Mouse (Mus musculus) lung, embryonic 15.5 days (tissue): ENCODE measurements around the gene Strada. TPM values are rescaled to one million over a fixed set of nuclear protein-coding genes. Genes with fewer than 3 reads are reported as not detected.
"Not testable (repeated sequence)": the region's sequence is repeated elsewhere in the genome, so short reads cannot be mapped to it uniquely, and the experiment has no call there.

Experiments used
- ATAC-seq: fragments of 200-750 bp; cut with Nextera tagmentation; 2 replicates; pipeline ENCODE4 v1.8.0; 2017; ENCODE audit warnings: moderate number of reproducible peaks, borderline replicate concordance; ENCODE audit not compliant: low FRiP score, low TSS enrichment; ENCODE audit errors: extremely low read depth
- H3K27ac ChIP-seq: fragments of 300-500 bp; sonication (generic); 2 replicates; pipeline ENCODE4 v1.5.1; 2015; ENCODE audit warnings: moderate library complexity, mild to moderate bottlenecking, inconsistent platforms
- H3K27me3 ChIP-seq: fragments of 300-500 bp; sonication (generic); 2 replicates; pipeline ENCODE4 v1.6.1; 2015; ENCODE audit warnings: inconsistent platforms
- H3K36me3 ChIP-seq: fragments of 300-500 bp; sonication (generic); 2 replicates; pipeline ENCODE4 v1.6.1; 2015; ENCODE audit warnings: inconsistent platforms
- H3K4me1 ChIP-seq: fragments of 300-500 bp; sonication (generic); 2 replicates; pipeline ENCODE4 v1.6.1; 2015; ENCODE audit warnings: inconsistent platforms
- H3K4me2 ChIP-seq: fragments of 300-500 bp; sonication (generic); 2 replicates; pipeline ENCODE4 v1.6.1; 2015; ENCODE audit warnings: inconsistent platforms, mild to moderate bottlenecking, moderate library complexity
- H3K4me3 ChIP-seq: fragments of 300-500 bp; sonication (generic); 2 replicates; pipeline ENCODE4 v1.5.1; 2015; ENCODE audit warnings: mild to moderate bottlenecking, inconsistent platforms
- H3K9ac ChIP-seq: fragments of 300-500 bp; sonication (generic); 2 replicates; pipeline ENCODE4 v1.6.1; 2015; ENCODE audit warnings: inconsistent platforms
- H3K9me3 ChIP-seq: fragments of 300-500 bp; sonication (generic); 2 replicates; pipeline ENCODE4 v1.6.1; 2016; ENCODE audit warnings: inconsistent platforms
- WGBS: fragments of 180-500 bp; shearing (Covaris S2); methylation state at CpG from one replicate; pipeline ENCODE4 v1.1.7; 2015; 5-methylcytosine and 5-hydroxymethylcytosine counted together
- polyA plus RNA-seq: library from polyadenylated mRNA; unstranded; fragments of >200 nt; fragmentation: Nextera tagmentation; extraction: Ambion mirVana; gene quantifications from 2 replicates; pipeline ENCODE4 v1.2.1, GENCODE M21; 2015

Gene Strada
- 24.3 and 25.1 TPM in 2 replicates for polyA plus RNA-seq

DNA sequence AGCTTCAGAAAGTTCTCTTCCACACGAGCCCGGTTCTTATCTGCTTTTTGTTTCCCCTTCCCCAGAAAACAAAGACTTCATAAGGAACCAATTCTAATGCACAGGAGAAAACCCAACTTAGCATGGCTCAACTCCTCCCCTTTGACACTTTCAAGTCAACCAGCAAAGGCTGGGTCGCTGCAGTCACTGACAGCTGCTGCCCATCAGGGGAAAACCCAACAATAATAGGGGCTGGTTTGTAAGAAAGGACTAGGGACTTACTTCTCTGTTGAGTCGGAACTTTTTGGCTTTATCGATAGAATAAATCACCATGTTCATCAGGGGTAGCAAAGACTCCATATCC lies at the start of gene Strada:
Gene Strada (minus strand): TSS at position 46 of the 343 bp plus-strand sequence.
- no peak within 1 kb of the TSS for H3K9ac ChIP-seq
- H3K27me3 ChIP-seq: no peaks in the 10 kb centered on the region
- no peak within 1 kb of the TSS for H3K4me2 ChIP-seq
- WGBS: 78% methylated on average over 5 of the region's 5 CpGs
- no peak for ATAC-seq
- no peak within 1 kb of the TSS for H3K27ac ChIP-seq
- H3K36me3 ChIP-seq: peaks cover 75% of the 10 kb centered on the region
- H3K4me1 ChIP-seq: no peaks in the 10 kb centered on the region
- H3K9me3 ChIP-seq: no peaks in the 10 kb centered on the region
- H3K4me3 ChIP-seq: no peak within 1 kb of the TSS

- Histone ChIP-seq H3K36me3 (peaks cover 96% of the 10 kb centered on the region), H3K9me3 (no peaks in the 10 kb centered on the region; the same call in 1 of the 2 replicates), H3K4me2 (no peak overlapping the region), H3K27me3 (no peaks in the 10 kb centered on the region), H3K4me3 (no peak overlapping the region), H3K4me1 (no peaks in the 10 kb centered on the region), H3K9ac (no peak overlapping the region), H3K27ac (no peak overlapping the region)
- 76% methylated on average over 7 of the region's 7 CpGs for WGBS
- no peak for ATAC-seq
Observed at GRCm38 (mm10) chr11:106249326-106249725, 47.4 kb upstream of the Strada start.

- no peak overlapping the region for H3K4me3 ChIP-seq
- H3K9me3 ChIP-seq: no peaks in the 10 kb centered on the region; the same call in 1 of the 2 replicates
- H3K4me2 ChIP-seq: no peak overlapping the region
- no peaks in the 10 kb centered on the region for H3K27me3 ChIP-seq
- no peak overlapping the region for H3K27ac ChIP-seq
- 95% methylated on average over 1 of the region's 1 CpGs for WGBS
- no peak overlapping the region for H3K9ac ChIP-seq
- no peaks in the 10 kb centered on the region for H3K4me1 ChIP-seq
- H3K36me3 ChIP-seq: peaks cover 98% of the 10 kb centered on the region
- no peak for ATAC-seq
Observed at GRCm38 (mm10) chr11:106246834-106247233, 44.9 kb upstream of the Strada start.

DNA sequence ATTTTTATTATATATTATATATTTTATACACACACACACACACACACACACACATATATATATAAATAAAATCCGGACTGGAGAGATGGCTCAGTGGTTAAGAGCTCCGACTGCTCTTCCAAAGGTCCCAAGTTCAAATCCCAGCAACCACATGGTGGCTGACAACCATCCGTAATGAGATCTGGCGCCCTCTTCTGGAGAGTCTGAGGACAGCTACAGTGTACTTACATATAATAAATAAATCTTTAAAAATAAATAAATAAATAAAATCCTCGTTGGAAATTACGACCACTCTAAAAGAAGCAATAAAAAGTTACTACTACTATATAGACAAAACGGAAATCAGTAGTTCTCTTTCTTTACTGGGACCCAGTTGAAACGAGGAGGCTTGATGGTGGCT lies 32.0 kb upstream of the Strada start:
- peaks cover 74% of the 10 kb centered on the region for H3K36me3 ChIP-seq

DNA sequence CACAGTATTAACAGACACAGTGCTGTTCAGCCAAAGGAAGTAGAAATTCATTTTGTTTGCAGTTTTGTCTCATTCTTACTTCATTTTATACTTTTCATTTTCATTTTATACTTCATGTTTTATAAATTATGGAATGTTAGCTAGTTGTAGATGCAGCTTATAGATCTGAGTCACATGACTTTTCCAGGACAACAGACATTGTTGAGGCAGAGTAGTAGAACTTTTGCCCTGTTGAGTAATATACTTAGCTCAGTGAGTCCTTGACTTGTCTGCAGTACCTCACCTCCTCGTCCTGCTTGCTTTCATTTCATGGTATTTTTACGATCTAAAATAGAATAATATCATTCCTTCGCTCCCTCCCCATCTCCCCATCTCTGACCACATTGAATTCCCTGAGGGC lies 18.6 kb upstream of the Strada start:
- no peak for ATAC-seq

More for the DNA sequence above, 32.0 kb upstream of the Strada start:
- not testable (repeated sequence) for H3K27ac ChIP-seq, H3K9me3 ChIP-seq, H3K27me3 ChIP-seq, H3K9ac ChIP-seq, H3K4me1 ChIP-seq, ATAC-seq, H3K4me2 ChIP-seq, H3K4me3 ChIP-seq
- 77% methylated on average over 8 of the region's 8 CpGs for WGBS

GRCm38 (mm10) chr11:106216730-106217490 lies 14.9 kb upstream of the Strada start, which contains the start of gene Ddx42:
Gene Ddx42 (plus strand): TSS chr11:106216926.
- H3K36me3 ChIP-seq: peaks cover 14% of the 10 kb centered on the region
- H3K9ac ChIP-seq: peak within 1 kb of the TSS; percentile 99
- no peaks in the 10 kb centered on the region for H3K27me3 ChIP-seq
- H3K9me3 ChIP-seq: no peaks in the 10 kb centered on the region
- H3K27ac ChIP-seq: peak within 1 kb of the TSS; percentile 99
- under 1% methylated on average over 70 of the region's 70 CpGs for WGBS
- H3K4me2 ChIP-seq: peak within 1 kb of the TSS; percentile 62
- H3K4me1 ChIP-seq: peaks cover 25% of the 10 kb centered on the region
- ATAC-seq: peak; percentile 95
- H3K4me3 ChIP-seq: peak within 1 kb of the TSS; percentile 99

More for the DNA sequence above, 18.6 kb upstream of the Strada start:
- no peak overlapping the region for H3K9ac ChIP-seq
- H3K36me3 ChIP-seq: peaks cover 17% of the 10 kb centered on the region
- no peaks in the 10 kb centered on the region for H3K9me3 ChIP-seq
- no peak overlapping the region for H3K4me3 ChIP-seq
- H3K27me3 ChIP-seq: no peaks in the 10 kb centered on the region
- 88% methylated on average over 3 of the region's 3 CpGs for WGBS
- H3K4me2 ChIP-seq: no peak overlapping the region
- no peak overlapping the region for H3K27ac ChIP-seq
- peaks cover 11% of the 10 kb centered on the region for H3K4me1 ChIP-seq

- peak within 1 kb of the TSS; percentile 99 for H3K9ac ChIP-seq
- H3K27ac ChIP-seq: peak within 1 kb of the TSS; percentile 99
- peak within 1 kb of the TSS; percentile 99 for H3K4me3 ChIP-seq
- H3K9me3 ChIP-seq: no peaks in the 10 kb centered on the region
- WGBS: under 1% methylated on average over 46 of the region's 46 CpGs
- H3K36me3 ChIP-seq: peaks cover 22% of the 10 kb centered on the region
- H3K4me1 ChIP-seq: peaks cover 25% of the 10 kb centered on the region
- peak; percentile 98 for ATAC-seq
- H3K27me3 ChIP-seq: no peaks in the 10 kb centered on the region
- H3K4me2 ChIP-seq: peak within 1 kb of the TSS; percentile 62
Observed at GRCm38 (mm10) chr11:106215927-106216729, 14.2 kb upstream of the Strada start, which contains the start of gene Ccdc47. Gene Ccdc47 (minus strand): TSS chr11:106216344.

DNA sequence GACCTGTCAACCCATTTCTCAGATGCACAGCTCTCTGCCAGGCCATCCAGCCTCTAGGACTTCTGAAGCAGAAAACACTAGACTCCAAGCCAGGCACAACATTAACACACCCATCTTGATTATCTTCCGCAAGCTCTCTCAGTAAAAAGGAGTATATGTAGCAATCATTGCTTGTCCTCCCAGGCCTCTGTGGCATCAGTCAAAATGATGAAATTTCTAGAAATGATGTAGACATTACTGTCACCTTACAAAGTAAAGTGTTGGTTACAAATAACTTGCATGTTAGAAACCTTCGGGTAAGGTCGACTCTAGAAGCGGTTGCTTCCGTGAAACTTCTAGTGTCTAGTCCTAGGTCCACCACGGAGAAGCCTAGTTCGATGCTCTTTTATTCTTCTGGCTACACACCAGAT lies 13.5 kb upstream of the Strada start:
- Histone ChIP-seq H3K36me3 (peaks cover 27% of the 10 kb centered on the region), H3K9me3 (no peaks in the 10 kb centered on the region), H3K27ac (peak overlapping the region; percentile 99; the same call in 1 of the 2 replicates), H3K4me2 (peak overlapping the region; percentile 62), H3K4me1 (peaks cover 25% of the 10 kb centered on the region), H3K27me3 (no peaks in the 10 kb centered on the region), H3K4me3 (peak overlapping the region; percentile 99), H3K9ac (peak overlapping the region; percentile 87)
- 21% methylated on average over 7 of the region's 7 CpGs for WGBS
- no peak for ATAC-seq

- H3K9ac ChIP-seq: peak overlapping the region; percentile 87
- no peaks in the 10 kb centered on the region for H3K9me3 ChIP-seq
- H3K27me3 ChIP-seq: no peaks in the 10 kb centered on the region
- peaks cover 32% of the 10 kb centered on the region for H3K36me3 ChIP-seq
- H3K4me3 ChIP-seq: peak overlapping the region; percentile 99; the same call in 1 of the 2 replicates
- ATAC-seq: no peak
- H3K4me2 ChIP-seq: peak overlapping the region; percentile 62
- H3K4me1 ChIP-seq: peaks cover 25% of the 10 kb centered on the region
- WGBS: 88% methylated on average over 5 of the region's 5 CpGs
- H3K27ac ChIP-seq: no peak overlapping the region
Observed at GRCm38 (mm10) chr11:106214856-106215255, 12.9 kb upstream of the Strada start.

DNA sequence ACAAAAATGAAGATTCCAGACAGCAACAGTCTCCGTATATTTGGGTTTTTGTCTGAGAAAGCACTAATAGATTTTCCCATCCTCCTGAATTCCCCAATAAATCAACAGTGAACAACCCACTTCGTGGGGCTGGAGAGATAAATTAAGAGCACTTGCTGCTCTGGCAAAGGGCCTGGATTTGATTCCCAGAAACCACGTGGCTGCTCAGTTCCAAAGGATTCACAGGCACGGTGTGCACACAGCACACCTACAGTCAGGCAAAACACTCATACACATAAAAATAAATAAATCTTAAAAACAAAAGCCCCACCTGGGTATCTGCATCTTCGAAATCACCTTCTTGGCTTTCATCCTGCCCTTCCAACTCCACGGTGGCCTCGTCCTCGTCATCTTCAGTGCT lies 10.8 kb upstream of the Strada start:
- Histone ChIP-seq H3K4me2 (no peak overlapping the region), H3K4me1 (peaks cover 16% of the 10 kb centered on the region), H3K4me3 (no peak overlapping the region), H3K36me3 (peaks cover 51% of the 10 kb centered on the region), H3K27me3 (no peaks in the 10 kb centered on the region), H3K9me3 (no peaks in the 10 kb centered on the region), H3K27ac (no peak overlapping the region), H3K9ac (no peak overlapping the region)
- WGBS: 86% methylated on average over 8 of the region's 8 CpGs
- no peak for ATAC-seq

DNA sequence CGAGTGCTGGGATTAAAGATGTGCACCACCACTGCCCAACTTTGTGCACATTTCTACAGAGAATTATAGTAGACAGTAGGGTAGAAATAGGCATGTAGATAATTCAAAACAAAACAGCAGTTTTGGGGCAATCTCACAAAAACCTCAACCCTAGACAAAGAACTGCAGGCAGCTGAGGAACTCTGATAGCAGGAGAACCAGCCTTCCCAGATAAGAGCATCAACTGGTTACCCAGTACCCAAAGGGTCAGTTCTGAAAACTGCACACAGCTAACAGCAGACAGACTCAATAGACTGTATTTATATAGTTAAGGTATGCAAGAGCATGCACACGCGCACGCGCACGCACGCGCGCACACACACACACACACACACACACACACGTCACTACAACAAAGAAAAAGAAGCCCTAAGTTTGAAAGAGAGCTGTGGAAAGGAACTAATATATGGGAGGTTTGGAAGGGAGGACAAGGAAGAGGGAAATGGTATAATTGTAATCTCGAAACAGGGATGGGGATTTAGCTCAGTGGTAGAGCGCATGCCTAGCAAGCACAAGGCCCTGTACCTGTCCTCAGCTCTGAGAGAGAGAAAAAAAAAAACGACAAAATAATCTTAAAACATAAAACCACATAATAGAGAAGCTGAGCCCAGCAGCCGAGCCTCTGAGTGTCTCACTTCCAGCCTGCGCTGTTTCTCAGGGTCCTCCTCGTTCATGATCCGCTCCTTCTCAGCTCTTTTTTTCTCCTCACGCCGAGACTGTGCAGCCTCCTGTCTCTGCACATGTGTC lies 438 bp downstream of the Strada start:
- Histone ChIP-seq H3K9ac (no peak overlapping the region), H3K27me3 (no peaks in the 10 kb centered on the region), H3K4me2 (no peak overlapping the region), H3K4me1 (no peaks in the 10 kb centered on the region), H3K27ac (no peak overlapping the region), H3K9me3 (no peaks in the 10 kb centered on the region), H3K36me3 (peaks cover 69% of the 10 kb centered on the region), H3K4me3 (no peak overlapping the region)
- no peak for ATAC-seq
- WGBS: 93% methylated on average over 19 of the region's 19 CpGs
